Mouse (Mus musculus) liver, embryonic 12.5 days (tissue): ENCODE data around the gene Ccdc47. TPM values are rescaled to one million over a fixed set of nuclear protein-coding genes. Genes with fewer than 3 reads are reported as not detected.
A peak's percentile ranks its signal among the peaks of the same experiment; 100 is the strongest.

Experiments
- ATAC-seq: fragments of 200-750 bp; cut with Nextera tagmentation; 2 replicates; pipeline ENCODE4 v1.8.0; 2017; ENCODE audit warnings: moderate number of reproducible peaks, mild to moderate bottlenecking, moderate library complexity
- H3K27ac ChIP-seq: fragments of 300-500 bp; sonication (generic); 2 replicates; pipeline ENCODE4 v1.5.1; 2016; ENCODE audit warnings: mild to moderate bottlenecking
- H3K27me3 ChIP-seq: fragments of 300-500 bp; sonication (generic); replicated peaks from 2 replicates; pipeline ENCODE4 v1.6.1; 2016; ENCODE audit warnings: mild to moderate bottlenecking, moderate library complexity
- H3K36me3 ChIP-seq: fragments of 300-500 bp; sonication (generic); 2 replicates; pipeline ENCODE4 v1.6.1; 2016; ENCODE audit warnings: mild to moderate bottlenecking, moderate library complexity
- H3K4me1 ChIP-seq: fragments of 300-500 bp; sonication (generic); 2 replicates; pipeline ENCODE4 v1.6.1; 2016
- H3K4me2 ChIP-seq: fragments of 300-500 bp; sonication (generic); 2 replicates; pipeline ENCODE4 v1.6.1; 2016; ENCODE audit warnings: mild to moderate bottlenecking, moderate library complexity
- H3K4me3 ChIP-seq: fragments of 300-500 bp; sonication (generic); 2 replicates; pipeline ENCODE4 v1.5.1; 2016; ENCODE audit warnings: mild to moderate bottlenecking, moderate library complexity
- H3K9ac ChIP-seq: fragments of 300-500 bp; sonication (generic); 2 replicates; pipeline ENCODE4 v1.6.1; 2016; ENCODE audit warnings: mild to moderate bottlenecking, moderate library complexity
- H3K9me3 ChIP-seq: fragments of 300-500 bp; sonication (generic); replicated peaks from 2 replicates; pipeline ENCODE4 v1.6.1; 2016; ENCODE audit warnings: mild to moderate bottlenecking, moderate library complexity
- WGBS: fragments of 180-500 bp; shearing (Covaris S2); methylation state at CpG from one replicate; pipeline ENCODE4 v1.1.7; 2016; ENCODE audit not compliant: insufficient replicate concordance; 5-methylcytosine and 5-hydroxymethylcytosine counted together
- polyA plus RNA-seq: library from polyadenylated mRNA; unstranded; fragments of >200 nt; fragmentation: Nextera tagmentation; extraction: Ambion mirVana; gene quantifications from 2 replicates; pipeline ENCODE4 v1.2.1, GENCODE M21; 2016

The Ccdc47 gene
- polyA plus RNA-seq, 1 experiment from 2014 or later, result 56.6 TPM

- Histone ChIP-seq H3K4me2 (no peak overlapping the region), H3K4me3 (no peak overlapping the region), H3K9me3 (no peaks in the 10 kb centered on the region), H3K36me3 (peaks cover 38% of the 10 kb centered on the region), H3K9ac (0 out of 2 replicates have a peak overlapping the region, but pooled peaks have one; percentile 2), H3K4me1 (peaks cover 50% of the 10 kb centered on the region), H3K27me3 (no peaks in the 10 kb centered on the region), H3K27ac (0 out of 2 replicates have a peak overlapping the region, but pooled peaks have one; percentile 26)
- 87% methylated on average over 7 of the region's 7 CpGs for WGBS
- no peak for ATAC-seq
Observed at GRCm38 (mm10) chr11:106194891-106195290, 21.3 kb downstream of the Ccdc47 start.

GRCm38 (mm10) chr11:106194155-106194541, 22.0 kb downstream of the Ccdc47 start:
- WGBS, result 32% methylated on average over 3 of the region's 3 CpGs
- no peak for ATAC-seq
- H3K4me1 ChIP-seq, result peaks cover 50% of the 10 kb centered on the region

GRCm38 (mm10) chr11:106193371-106194154, 22.6 kb downstream of the Ccdc47 start:
- WGBS, result under 1% methylated on average over 43 of the region's 44 CpGs

More at GRCm38 (mm10) chr11:106194155-106194541, 22.0 kb downstream of the Ccdc47 start:
- peak overlapping the region; percentile 79 for H3K9ac ChIP-seq
- H3K4me2 ChIP-seq, result peak overlapping the region; percentile 87
- peak overlapping the region; percentile 70 for H3K4me3 ChIP-seq
- H3K9me3 ChIP-seq, result no peaks in the 10 kb centered on the region
- peaks cover 33% of the 10 kb centered on the region for H3K36me3 ChIP-seq
- H3K27ac ChIP-seq, result peak overlapping the region; percentile 86
- no peaks in the 10 kb centered on the region for H3K27me3 ChIP-seq

GRCm38 (mm10) chr11:106192657-106193370, 23.3 kb downstream of the Ccdc47 start:
- 6% methylated on average over 19 of the region's 19 CpGs for WGBS
- Histone ChIP-seq H3K27me3 (no peaks in the 10 kb centered on the region), H3K9me3 (no peaks in the 10 kb centered on the region), H3K27ac (peak overlapping the region; percentile 91), H3K4me1 (peaks cover 38% of the 10 kb centered on the region), H3K36me3 (peaks cover 20% of the 10 kb centered on the region), H3K4me2 (peak overlapping the region; percentile 87), H3K4me3 (peak overlapping the region; percentile 70), H3K9ac (peak overlapping the region; percentile 79)
- ATAC-seq, result peak; percentile 54

More at GRCm38 (mm10) chr11:106193371-106194154, 22.6 kb downstream of the Ccdc47 start:
- Histone ChIP-seq H3K27ac (peak overlapping the region; percentile 91), H3K9ac (peak overlapping the region; percentile 79), H3K9me3 (no peaks in the 10 kb centered on the region), H3K4me3 (peak overlapping the region; percentile 70), H3K27me3 (no peaks in the 10 kb centered on the region), H3K36me3 (peaks cover 28% of the 10 kb centered on the region), H3K4me2 (peak overlapping the region; percentile 87), H3K4me1 (peaks cover 45% of the 10 kb centered on the region)
- peak; percentile 97 for ATAC-seq

- Histone ChIP-seq H3K4me1 (peaks cover 37% of the 10 kb centered on the region), H3K36me3 (peaks cover 15% of the 10 kb centered on the region), H3K4me3 (peak overlapping the region; percentile 70), H3K27me3 (no peaks in the 10 kb centered on the region), H3K27ac (peak overlapping the region; percentile 91), H3K9me3 (no peaks in the 10 kb centered on the region), H3K9ac (peak overlapping the region; percentile 79), H3K4me2 (peak overlapping the region; percentile 87)
- no peak for ATAC-seq
- 33% methylated on average over 5 of the region's 5 CpGs for WGBS
Observed at GRCm38 (mm10) chr11:106192241-106192640, 23.9 kb downstream of the Ccdc47 start.

- 0 out of 2 replicates have a peak overlapping the region, but pooled peaks have one; percentile 91 for H3K27ac ChIP-seq
- H3K27me3 ChIP-seq, result no peaks in the 10 kb centered on the region
- peaks cover 37% of the 10 kb centered on the region for H3K4me1 ChIP-seq
- WGBS, result 81% methylated on average over 3 of the region's 3 CpGs
- H3K9me3 ChIP-seq, result no peaks in the 10 kb centered on the region
- ATAC-seq, result no peak
- H3K4me2 ChIP-seq, result peak overlapping the region; percentile 87
- H3K9ac ChIP-seq, result peak overlapping the region; percentile 79; the same call in 1 of the 2 replicates
- peaks cover 9% of the 10 kb centered on the region for H3K36me3 ChIP-seq
- no peak overlapping the region; the same call in 1 of the 2 replicates for H3K4me3 ChIP-seq
Observed at GRCm38 (mm10) chr11:106191716-106192115, 24.4 kb downstream of the Ccdc47 start.

- H3K36me3 ChIP-seq, result peaks cover 6% of the 10 kb centered on the region
- WGBS, result 81% methylated on average over 4 of the region's 4 CpGs
- H3K27me3 ChIP-seq, result no peaks in the 10 kb centered on the region
- no peak for ATAC-seq
- no peaks in the 10 kb centered on the region for H3K9me3 ChIP-seq
- no peak overlapping the region for H3K4me3 ChIP-seq
- H3K9ac ChIP-seq, result no peak overlapping the region
- no peak overlapping the region for H3K4me2 ChIP-seq
- H3K27ac ChIP-seq, result no peak overlapping the region
- peaks cover 15% of the 10 kb centered on the region for H3K4me1 ChIP-seq
Observed at GRCm38 (mm10) chr11:106187326-106187725, 28.8 kb downstream of the Ccdc47 start.

- H3K9ac ChIP-seq, result no peak overlapping the region
- peaks cover 6% of the 10 kb centered on the region for H3K36me3 ChIP-seq
- no peak overlapping the region for H3K27ac ChIP-seq
- 67% methylated on average over 2 of the region's 2 CpGs for WGBS
- H3K4me2 ChIP-seq, result no peak overlapping the region
- no peaks in the 10 kb centered on the region for H3K27me3 ChIP-seq
- no peak overlapping the region for H3K4me3 ChIP-seq
- H3K9me3 ChIP-seq, result no peaks in the 10 kb centered on the region
- no peak for ATAC-seq
- H3K4me1 ChIP-seq, result peaks cover 46% of the 10 kb centered on the region
Observed at GRCm38 (mm10) chr11:106180449-106180801, 35.7 kb downstream of the Ccdc47 start.

GRCm38 (mm10) chr11:106179711-106180448, 36.3 kb downstream of the Ccdc47 start:
- H3K27me3 ChIP-seq, result no peaks in the 10 kb centered on the region
- no peak overlapping the region for H3K4me3 ChIP-seq
- no peak for ATAC-seq
- WGBS, result 72% methylated on average over 7 of the region's 7 CpGs
- no peak overlapping the region for H3K27ac ChIP-seq
- peaks cover 6% of the 10 kb centered on the region for H3K36me3 ChIP-seq
- no peak overlapping the region for H3K9ac ChIP-seq
- peaks cover 50% of the 10 kb centered on the region for H3K4me1 ChIP-seq
- H3K4me2 ChIP-seq, result no peak overlapping the region
- H3K9me3 ChIP-seq, result no peaks in the 10 kb centered on the region

- Histone ChIP-seq H3K9me3 (no peaks in the 10 kb centered on the region), H3K9ac (no peak overlapping the region), H3K4me1 (peaks cover 50% of the 10 kb centered on the region), H3K27ac (peak overlapping the region; percentile 64), H3K4me2 (peak overlapping the region; percentile 45), H3K36me3 (no peaks in the 10 kb centered on the region), H3K4me3 (no peak overlapping the region), H3K27me3 (no peaks in the 10 kb centered on the region)
- WGBS, result 53% methylated on average over 5 of the region's 5 CpGs
- ATAC-seq, result peak; percentile 94
Observed at GRCm38 (mm10) chr11:106178036-106178782, 37.9 kb downstream of the Ccdc47 start.

- H3K36me3 ChIP-seq, result peaks cover 5% of the 10 kb centered on the region; the same call in 1 of the 2 replicates
- H3K9me3 ChIP-seq, result no peaks in the 10 kb centered on the region
- no peak for ATAC-seq
- H3K4me3 ChIP-seq, result no peak overlapping the region
- no peaks in the 10 kb centered on the region for H3K27me3 ChIP-seq
- peaks cover 57% of the 10 kb centered on the region for H3K4me1 ChIP-seq
- no peak overlapping the region for H3K9ac ChIP-seq
- no peak overlapping the region for H3K27ac ChIP-seq
- H3K4me2 ChIP-seq, result no peak overlapping the region
- WGBS, result 48% methylated on average over 5 of the region's 5 CpGs
Observed at GRCm38 (mm10) chr11:106176372-106176771, 39.8 kb downstream of the Ccdc47 start.
